In genomic region chr7:101310327-101311028, GRCm38 (mm10) we compare ENCODE assay signal across 8 mouse cellular contexts. TPM values are rescaled to one million over a fixed set of nuclear protein-coding genes. Genes with fewer than 3 reads are reported as not detected.
DNase-seq lines count a peak whose midpoint lies in the region; ATAC-seq lines count a peak whose summit lies in the region.

No protein-coding gene starts in this region.

- H3K4me2 ChIP-seq in kidney, embryonic 15.5 days: peak overlapping the region; percentile 61

- H3K9ac ChIP-seq in kidney, embryonic 15.5 days: peak overlapping the region; percentile 63

- peak overlapping the region; percentile 89 for H3K27ac ChIP-seq in heart, embryonic 10.5 days
- H3K27ac ChIP-seq in kidney, embryonic 15.5 days: peak overlapping the region; percentile 98

- no peaks in the 10 kb centered on the region for H3K27me3 ChIP-seq in heart, embryonic 10.5 days (ENCODE audit: insufficient read depth, poor library complexity, severe bottlenecking)
- no peaks in the 10 kb centered on the region for H3K27me3 ChIP-seq in kidney, embryonic 15.5 days

- H3K9me3 ChIP-seq in heart, embryonic 10.5 days: no peaks in the 10 kb centered on the region
- H3K9me3 ChIP-seq in kidney, embryonic 15.5 days (replicated peaks): no peaks in the 10 kb centered on the region

- no peaks in the 10 kb centered on the region for H3K36me3 ChIP-seq in heart, embryonic 10.5 days
- H3K36me3 ChIP-seq in kidney, embryonic 15.5 days: no peaks in the 10 kb centered on the region

- H3K4me3 ChIP-seq in heart, embryonic 10.5 days: peak overlapping the region; percentile 63
- peak overlapping the region; percentile 69 for H3K4me3 ChIP-seq in kidney, embryonic 15.5 days (replicated peaks)

- under 1% methylated on average over 43 of the region's 43 CpGs for WGBS in heart, embryonic 10.5 days
- under 1% methylated on average over 43 of the region's 43 CpGs for whole genome bisulfite sequencing in kidney, embryonic 15.5 days

- H3K4me1 ChIP-seq in heart, embryonic 10.5 days: peaks cover 23% of the 10 kb centered on the region
- H3K4me1 ChIP-seq in kidney, embryonic 15.5 days: peaks cover 23% of the 10 kb centered on the region; the same call in 1 of the 2 replicates

- peak; percentile 95 to 96 for DNase-seq in B cell, adult 2 months
- peak; percentile 99 for DNase-seq in brain, adult 2 months (ENCODE audit: low read depth, low spot score)
- peak; percentile 98 for DNase-seq in heart, embryonic 10.5 days (ENCODE audit: low spot score)
- peak; percentile 98 for DNase-seq in liver
- peak; percentile 95 to 98 for DNase-seq in spleen, postnatal 4 days (ENCODE audit: low spot score in 2 of 2)

- peak; percentile 94 for ATAC-seq in erythroblast, adult 5-6 weeks (replicated peaks; ENCODE audit: low FRiP score, poor library complexity, severe bottlenecking)
- ATAC-seq in kidney, embryonic 15.5 days (replicated peaks; ENCODE audit: low FRiP score): peak; percentile 95
- peak; percentile 92 for ATAC-seq in monocyte, adult 5-6 weeks (replicated peaks; ENCODE audit: insufficient number of reproducible peaks, low FRiP score, low TSS enrichment, poor library complexity, severe bottlenecking)

RNA-seq across cellular contexts. Expression of gene Stard10, which starts 6.4 kb away (rescaled TPM):
- 37.4 and 49.8 TPM in 2 replicates for total RNA-seq in erythroblast, adult 5-6 weeks (2015; ENCODE audit: low replicate concordance)
- total RNA-seq in erythroblast, adult 5-6 weeks (2017; ENCODE audit: low replicate concordance): 24.4 and 39.0 TPM in 2 replicates
- 24.7 and 62.7 TPM in 2 replicates for polyA plus RNA-seq in heart, embryonic 10.5 days (2016; fragmentation: Nextera tagmentation; extraction: Ambion mirVana)
- polyA plus RNA-seq in kidney, embryonic 15.5 days (2015; fragmentation: Nextera tagmentation; extraction: Ambion mirVana): 55.4 and 58.5 TPM in 2 replicates
- total RNA-seq in monocyte, adult 5-6 weeks (2017): 2.3 to 14.3 TPM (median 12.1 TPM) in 3 replicates

RNA-seq across cellular contexts. Expression of gene Atg16l2, which starts 8.4 kb away (rescaled TPM):
- 1.7 and 3.3 TPM in 2 replicates for total RNA-seq in erythroblast, adult 5-6 weeks (2015; ENCODE audit: low replicate concordance)
- 0.70 and 1.2 TPM in 2 replicates for total RNA-seq in erythroblast, adult 5-6 weeks (2017; ENCODE audit: low replicate concordance)
- 19.2 and 22.1 TPM in 2 replicates for polyA plus RNA-seq in heart, embryonic 10.5 days (2016; fragmentation: Nextera tagmentation; extraction: Ambion mirVana)
- polyA plus RNA-seq in kidney, embryonic 15.5 days (2015; fragmentation: Nextera tagmentation; extraction: Ambion mirVana): 17.4 and 18.5 TPM in 2 replicates
- 21.8 to 36.0 TPM (median 26.3 TPM) in 3 replicates for total RNA-seq in monocyte, adult 5-6 weeks (2017)

RNA-seq across cellular contexts. Expression of gene Arap1, which starts 37.4 kb away (rescaled TPM):
- 24.2 and 26.5 TPM in 2 replicates for total RNA-seq in erythroblast, adult 5-6 weeks (2015; ENCODE audit: low replicate concordance)
- 8.3 and 24.5 TPM in 2 replicates for total RNA-seq in erythroblast, adult 5-6 weeks (2017; ENCODE audit: low replicate concordance)
- 15.9 and 24.6 TPM in 2 replicates for polyA plus RNA-seq in heart, embryonic 10.5 days (2016; fragmentation: Nextera tagmentation; extraction: Ambion mirVana)
- 78.9 and 97.1 TPM in 2 replicates for polyA plus RNA-seq in kidney, embryonic 15.5 days (2015; fragmentation: Nextera tagmentation; extraction: Ambion mirVana)
- total RNA-seq in monocyte, adult 5-6 weeks (2017): 247 to 347 TPM (median 330 TPM) in 3 replicates

Comparison
In these comparisons a context has a peak if more than half of its experiments do, and no peak if none do; other contexts are left out.
1. Peak in every context shown above with its lines: DNase-seq, ATAC-seq, H3K4me3 ChIP-seq and H3K27ac ChIP-seq.